Mouse (Mus musculus) E14TG2a.4 (cell line): ENCODE results near the gene Coro7.

Experiments used
- H3K27me3 ChIP-seq: 2 replicates; pipeline ENCODE4 v1.6.1; 2014; ENCODE audit warnings: low read length, control low read depth; ENCODE audit not compliant: insufficient read depth
- H3K36me3 ChIP-seq: 2 replicates; pipeline ENCODE4 v1.6.1; 2014; ENCODE audit warnings: low read length, control low read depth; ENCODE audit not compliant: insufficient read depth
- H3K4me1 ChIP-seq: replicated peaks from 2 replicates; pipeline ENCODE4 v1.6.1; 2014; ENCODE audit warnings: low read depth, low read length, control low read depth
- H3K4me3 ChIP-seq: replicated peaks from 2 replicates; pipeline ENCODE4 v1.5.1; 2014; ENCODE audit warnings: mild to moderate bottlenecking, low read length
- H3K9me3 ChIP-seq: 2 replicates; pipeline ENCODE4 v1.6.1; 2014; ENCODE audit warnings: low read length, control low read depth
- CTCF ChIP-seq: conservative IDR thresholded peaks from 2 replicates; pipeline ENCODE4 v1.5.1; 2014; ENCODE audit warnings: low read length
- NANOG ChIP-seq: IDR thresholded peaks from 2 replicates; pipeline ENCODE4 v1.6.1; 2014; ENCODE audit warnings: borderline replicate concordance, low read length, mixed read lengths
- POU5F1 ChIP-seq: IDR thresholded peaks from 2 replicates; pipeline ENCODE4 v1.6.1; 2014; ENCODE audit warnings: low read length, borderline replicate concordance

The Coro7 gene

GRCm38 (mm10) chr16:4593971-4594813 is 85.4 kb downstream of the Coro7 start, which contains the start of gene Glis2:
TSS of gene Glis2 (plus strand) at chr16:4594713.
- Histone ChIP-seq H3K9me3 (no peaks in the 10 kb centered on the region), H3K27me3 (no peaks in the 10 kb centered on the region), H3K4me3 (peak within 1 kb of the TSS; percentile 90), H3K4me1 (peaks cover 84% of the 10 kb centered on the region), H3K36me3 (peaks cover 13% of the 10 kb centered on the region)
- no peak for TF ChIP-seq POU5F1
- TF ChIP-seq NANOG, result no peak
- no peak for TF ChIP-seq CTCF

DNA sequence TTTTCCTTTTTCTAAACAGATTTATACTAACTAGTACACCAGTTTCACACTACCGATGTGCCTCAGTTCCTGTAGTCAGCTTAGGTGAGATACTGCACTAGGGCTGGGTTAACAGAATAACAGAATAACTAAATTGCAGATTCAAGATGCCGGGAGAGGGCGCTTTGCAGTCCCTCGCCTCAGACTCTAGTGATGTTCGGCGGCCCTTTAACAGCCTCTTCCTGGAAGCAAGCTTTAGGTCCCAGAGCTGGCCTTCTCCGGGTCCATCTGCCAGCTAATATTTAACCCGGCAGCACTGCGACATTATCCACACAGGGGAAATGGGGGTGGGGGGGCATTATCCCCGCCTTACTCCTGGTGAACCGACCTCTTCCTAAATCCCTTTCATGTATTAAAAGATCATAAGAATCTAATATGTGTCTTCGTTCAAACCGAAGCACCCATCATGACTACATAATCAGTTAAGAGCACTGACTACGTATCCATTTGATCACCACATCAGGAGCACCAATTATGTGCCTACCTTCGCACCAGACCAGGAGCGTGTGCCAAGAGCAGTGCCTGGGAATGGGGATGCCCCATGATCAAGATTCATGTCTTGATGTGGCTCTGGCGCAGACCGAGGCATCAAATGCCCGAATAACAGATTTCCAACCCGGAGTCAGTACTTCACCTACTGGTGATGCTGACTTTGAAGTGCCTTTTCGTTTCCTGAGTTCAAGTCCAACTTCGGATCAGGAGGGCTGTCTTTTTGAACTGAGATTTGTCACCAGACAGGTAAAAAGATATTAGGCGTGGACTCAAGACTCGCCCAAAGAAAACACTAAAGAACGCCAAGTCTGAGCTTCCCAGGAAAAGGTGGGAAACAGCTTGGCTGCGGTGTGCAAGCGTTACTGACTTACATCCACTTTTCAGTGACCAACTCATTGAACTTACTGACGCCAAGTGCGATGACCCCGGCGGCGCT is 86.4 kb downstream of the Coro7 start:
- H3K9me3 ChIP-seq, result no peaks in the 10 kb centered on the region
- no peaks in the 10 kb centered on the region for H3K27me3 ChIP-seq
- peaks cover 12% of the 10 kb centered on the region for H3K36me3 ChIP-seq
- peak overlapping the region; percentile 82 for H3K4me3 ChIP-seq
- TF ChIP-seq CTCF, result peak; percentile 25
- no peak for TF ChIP-seq NANOG
- H3K4me1 ChIP-seq, result peaks cover 82% of the 10 kb centered on the region

DNA sequence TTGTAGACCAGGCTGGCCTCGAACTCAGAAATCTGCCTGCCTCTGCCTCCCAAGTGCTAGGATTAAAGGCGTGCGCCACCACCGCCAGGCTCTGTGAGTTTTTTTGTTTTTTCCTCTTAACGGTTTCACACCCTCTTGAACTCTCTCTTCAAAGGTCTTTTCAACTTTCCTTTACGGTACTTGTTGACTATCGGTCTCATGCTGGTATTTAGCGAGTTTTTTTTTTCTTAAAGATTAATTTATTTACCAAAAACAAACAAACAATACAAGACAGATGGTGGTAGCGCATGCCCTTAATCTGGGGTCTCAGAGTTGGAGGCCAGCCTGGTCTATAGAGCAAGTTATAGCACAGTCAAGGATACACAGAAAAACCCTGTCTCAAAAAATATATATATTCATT is 89.3 kb downstream of the Coro7 start:
- Histone ChIP-seq H3K9me3 (no peaks in the 10 kb centered on the region), H3K27me3 (no peaks in the 10 kb centered on the region), H3K36me3 (peaks cover 12% of the 10 kb centered on the region), H3K4me1 (peaks cover 77% of the 10 kb centered on the region), H3K4me3 (no peak overlapping the region)
- TF ChIP-seq CTCF (no peak), NANOG (no peak), POU5F1 (no peak)

DNA sequence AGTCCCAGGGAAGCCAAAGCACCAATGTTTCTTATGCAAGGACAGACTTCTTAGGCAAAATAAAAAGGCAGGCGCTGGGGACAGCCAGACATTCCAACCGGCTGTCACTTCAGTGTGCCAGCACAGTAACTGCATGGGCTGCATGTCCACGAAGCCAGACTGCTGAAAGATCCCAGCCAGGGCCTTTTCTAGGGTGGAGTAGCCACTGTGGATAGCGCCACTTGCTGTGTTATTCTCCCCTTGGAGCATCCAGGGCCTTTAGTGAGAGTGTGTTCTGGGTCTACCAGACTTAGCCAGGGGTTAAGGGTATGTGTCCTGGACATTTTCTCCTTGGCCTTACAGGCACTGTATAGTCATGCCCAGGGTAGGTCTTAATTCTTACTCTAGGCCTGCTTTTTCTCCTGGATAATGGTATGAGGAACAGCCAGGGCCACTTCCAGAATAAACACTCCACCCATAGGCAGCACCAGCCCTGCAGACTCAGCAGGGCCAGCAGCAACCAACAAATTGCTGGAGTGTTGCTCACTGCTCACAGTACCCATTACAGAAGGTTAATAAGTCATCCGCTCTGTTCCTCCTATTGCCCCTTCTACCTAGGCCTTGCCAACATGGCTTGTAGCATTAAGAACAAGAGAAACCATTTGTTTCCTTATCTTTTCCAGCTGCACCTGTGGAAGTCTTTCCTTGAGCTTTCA is 91.9 kb downstream of the Coro7 start:
- no peaks in the 10 kb centered on the region for H3K27me3 ChIP-seq
- peak overlapping the region; percentile 55 for H3K4me3 ChIP-seq
- TF ChIP-seq NANOG (no peak), POU5F1 (no peak), CTCF (no peak)
- H3K9me3 ChIP-seq, result no peaks in the 10 kb centered on the region
- peaks cover 72% of the 10 kb centered on the region for H3K4me1 ChIP-seq
- peaks cover 12% of the 10 kb centered on the region for H3K36me3 ChIP-seq

GRCm38 (mm10) chr16:4586531-4587123 is 93.0 kb downstream of the Coro7 start:
- Histone ChIP-seq H3K4me3 (peak overlapping the region; percentile 78), H3K9me3 (no peaks in the 10 kb centered on the region), H3K27me3 (no peaks in the 10 kb centered on the region), H3K36me3 (peaks cover 12% of the 10 kb centered on the region), H3K4me1 (peaks cover 62% of the 10 kb centered on the region)
- TF ChIP-seq NANOG, result no peak
- no peak for TF ChIP-seq POU5F1
- no peak for TF ChIP-seq CTCF

DNA sequence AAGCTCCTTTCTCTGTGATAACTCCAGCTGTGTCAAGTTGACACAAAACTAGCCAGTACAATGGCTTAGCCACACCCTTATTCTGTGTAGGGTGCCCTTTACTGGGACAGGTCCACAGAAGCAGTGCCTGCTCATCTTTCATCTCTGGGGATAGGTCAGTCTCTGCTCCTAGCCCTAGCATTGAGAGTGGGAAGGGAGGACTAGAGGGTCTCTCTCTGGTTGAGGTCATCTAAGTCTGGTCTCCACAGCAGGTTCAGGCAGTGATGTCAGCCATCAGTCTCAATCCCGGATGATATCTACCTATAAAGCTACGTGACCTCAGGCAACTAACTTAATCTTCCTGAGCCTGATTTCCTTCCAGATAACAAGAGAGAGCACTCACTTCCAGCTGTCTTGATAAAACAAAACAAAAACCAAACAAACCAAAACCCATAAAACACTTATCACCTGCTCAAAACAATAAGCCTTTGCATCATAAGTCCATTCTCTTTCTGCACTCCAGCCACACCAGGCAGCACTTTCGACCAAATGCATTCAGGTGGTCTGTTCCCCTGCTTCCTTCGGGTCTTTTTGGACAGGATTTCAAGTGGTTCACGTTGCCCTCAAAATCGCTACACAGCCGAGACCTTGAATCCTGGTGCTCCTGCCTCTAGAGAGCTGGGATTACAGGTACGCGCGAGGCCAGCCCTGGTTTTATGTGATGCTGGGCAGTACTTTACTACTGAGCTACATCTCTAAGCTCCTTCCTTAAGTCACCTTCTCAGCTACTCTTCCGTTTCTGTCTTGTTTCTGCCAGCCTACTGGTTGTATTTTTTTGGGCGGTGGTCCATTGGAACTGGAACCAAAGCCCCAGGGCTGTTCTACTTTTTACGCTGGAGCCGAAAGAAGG is 93.7 kb downstream of the Coro7 start:
- H3K4me3 ChIP-seq, result peak overlapping the region; percentile 78
- TF ChIP-seq CTCF, result no peak
- no peak for TF ChIP-seq POU5F1
- TF ChIP-seq NANOG, result no peak
- H3K9me3 ChIP-seq, result no peaks in the 10 kb centered on the region
- H3K4me1 ChIP-seq, result peaks cover 55% of the 10 kb centered on the region
- H3K36me3 ChIP-seq, result peaks cover 7% of the 10 kb centered on the region
- H3K27me3 ChIP-seq, result no peaks in the 10 kb centered on the region

DNA sequence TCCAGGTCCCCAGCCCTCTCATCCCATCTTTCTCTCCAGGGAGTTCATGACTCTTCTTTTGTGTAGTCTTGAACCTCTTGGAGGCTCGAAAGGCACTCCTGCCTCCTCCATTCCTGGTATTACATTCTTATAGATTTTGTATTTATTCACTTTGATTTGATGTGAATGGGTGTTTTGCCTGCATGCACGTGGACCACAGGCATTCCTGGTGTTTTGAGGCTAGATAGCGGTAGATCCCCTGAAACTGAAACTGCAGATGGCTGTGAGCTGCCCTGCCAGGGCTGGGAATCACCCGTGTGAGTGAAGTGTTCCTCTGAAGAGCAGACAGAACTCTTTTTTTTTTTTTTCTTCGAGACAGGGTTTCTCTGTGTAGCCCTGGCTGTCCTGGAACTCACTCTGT is 95.1 kb downstream of the Coro7 start:
- TF ChIP-seq NANOG, result no peak
- TF ChIP-seq CTCF, result no peak
- no peak for TF ChIP-seq POU5F1
- peaks cover 46% of the 10 kb centered on the region for H3K4me1 ChIP-seq
- H3K27me3 ChIP-seq, result no peaks in the 10 kb centered on the region
- H3K9me3 ChIP-seq, result no peaks in the 10 kb centered on the region
- no peak overlapping the region for H3K4me3 ChIP-seq
- H3K36me3 ChIP-seq, result no peaks in the 10 kb centered on the region
